Mouse (Mus musculus) neural tube, postnatal 0 days (tissue): ENCODE results near the gene Esyt2. TPM values are rescaled to one million over a fixed set of nuclear protein-coding genes. Genes with fewer than 3 reads are reported as not detected.

Source experiments
- microRNA-seq: library from miRNA; unstranded; fragments of <30 nt; microRNA quantifications from one replicate; pipeline ENCODE4, GENCODE M21; 2016
- polyA plus RNA-seq: library from polyadenylated mRNA; unstranded; fragments of >200 nt; fragmentation: Nextera tagmentation; extraction: Ambion mirVana; gene quantifications from 2 replicates; pipeline ENCODE4 v1.2.1, GENCODE M21; 2015

Esyt2 gene
- polyA plus RNA-seq: 10.0 TPM in 2 replicates

GRCm38 (mm10) chr12:116280653-116281364, at the start of gene Esyt2:
Gene Esyt2 (plus strand): TSS chr12:116281196.

GRCm38 (mm10) chr12:116262555-116263341, 18.2 kb upstream of the Esyt2 start, which contains the start of gene Wdr60:
Gene Wdr60 (minus strand): TSS chr12:116263022.

GRCm38 (mm10) chr12:116275086-116275485, 5.9 kb upstream of the Esyt2 start, which contains the start of gene Gm11027:
Gene Gm11027 (plus strand): TSS chr12:116275386.

GRCm38 (mm10) chr12:116405045-116405835, 124.2 kb downstream of the Esyt2 start, which contains the start of gene Ncapg2:
Gene Ncapg2 (plus strand): TSS chr12:116405402.

Small RNA genes lying within 50 kb of the gene (microRNA-seq; reads per million reads assigned to microRNA genes)
- not detected for gene Gm23190

Other genes with a start within 250 kb of the Esyt2 start
- 31.5 and 35.3 TPM in 2 replicates for gene Zfp386, start 233.5 kb upstream of the Esyt2 start, polyA plus RNA-seq
- gene Vipr2, start 203.5 kb upstream of the Esyt2 start, polyA plus RNA-seq: 0.85 and 0.87 TPM in 2 replicates
- gene Wdr60, start 18.2 kb upstream of the Esyt2 start, polyA plus RNA-seq: 17.9 and 23.1 TPM in 2 replicates
- not detected in 2 replicates for gene Gm11027, start 5.8 kb upstream of the Esyt2 start, polyA plus RNA-seq
- 3.8 and 5.0 TPM in 2 replicates for gene Ncapg2, start 124.2 kb downstream of the Esyt2 start, polyA plus RNA-seq
- gene Ptprn2, start 204.5 kb downstream of the Esyt2 start, polyA plus RNA-seq: 15.7 and 16.0 TPM in 2 replicates